Mouse (Mus musculus): ENCODE data around the gene Ccdc86. TPM values are rescaled to one million over a fixed set of nuclear protein-coding genes. Genes with fewer than 3 reads are reported as not detected.

The Ccdc86 gene
- total RNA-seq, 2 experiments from 2014 or later = 16.8 to 18.4 TPM

GRCm38 (mm10) chr19:10909087-10909721, 39.9 kb downstream of the Ccdc86 start:
- DNase-seq = no peak

- DNase-seq = peak; percentile 59 to 70
Observed at GRCm38 (mm10) chr19:10907891-10908290, 41.2 kb downstream of the Ccdc86 start.

DNA sequence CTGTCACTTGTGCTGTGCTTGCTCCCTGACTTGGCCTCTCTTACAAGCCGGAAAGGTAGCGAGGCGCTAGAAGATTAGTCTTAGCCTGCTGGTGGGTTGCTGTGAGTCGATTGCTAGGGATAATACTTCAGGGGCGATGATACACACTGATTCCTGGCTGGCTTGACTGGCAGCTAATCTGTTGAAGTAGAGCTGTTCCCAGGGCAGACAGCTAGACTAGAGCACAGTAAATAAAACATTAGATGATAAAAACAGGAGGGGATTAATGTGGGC, 43.4 kb downstream of the Ccdc86 start:
- no peak for DNase-seq

GRCm38 (mm10) chr19:10904927-10905727, 43.9 kb downstream of the Ccdc86 start:
- DNase-seq = peak; percentile 86 to 89

GRCm38 (mm10) chr19:10904512-10904911, 44.6 kb downstream of the Ccdc86 start:
- DNase-seq = no peak

DNA sequence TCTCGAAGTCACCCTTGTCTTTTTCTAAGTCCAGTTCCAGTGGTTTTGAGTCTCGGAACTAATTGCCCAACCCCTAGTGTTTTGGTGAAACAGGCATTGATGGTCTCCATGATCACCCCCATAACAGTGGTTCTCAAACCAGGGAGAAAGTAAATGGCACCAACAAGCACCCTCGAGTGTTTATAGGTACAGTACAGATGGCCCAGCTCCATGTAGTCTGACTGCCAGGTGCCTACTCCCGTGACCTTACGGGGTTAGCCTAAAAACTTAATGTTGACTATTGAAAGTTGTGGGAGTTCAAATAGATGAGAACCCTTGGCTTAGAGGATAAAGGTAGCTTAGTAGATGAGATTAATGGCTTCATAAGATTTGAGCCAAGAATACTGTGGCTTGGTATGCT, 48.0 kb downstream of the Ccdc86 start:
- DNase-seq = no peak

DNA sequence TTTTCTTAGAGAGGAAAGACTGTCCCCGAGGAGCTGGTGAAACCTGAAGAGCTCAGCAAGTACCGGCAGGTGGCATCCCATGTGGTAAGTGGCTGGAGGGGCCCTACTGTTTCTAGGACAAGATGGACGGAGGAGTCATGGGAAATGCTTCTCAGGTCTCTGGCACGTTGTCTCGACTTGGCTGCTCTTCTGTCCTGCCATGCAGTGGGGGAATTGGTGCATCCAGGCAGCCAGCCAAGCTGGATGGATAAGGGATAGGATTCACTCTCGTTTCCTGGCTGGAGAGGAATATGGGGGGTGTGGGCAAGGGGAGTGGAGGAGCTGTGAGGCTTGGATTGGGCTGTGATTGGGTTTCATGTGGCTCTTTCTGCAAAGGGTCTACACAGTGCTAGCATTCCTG, 48.8 kb downstream of the Ccdc86 start:
- no peak for DNase-seq

DNA sequence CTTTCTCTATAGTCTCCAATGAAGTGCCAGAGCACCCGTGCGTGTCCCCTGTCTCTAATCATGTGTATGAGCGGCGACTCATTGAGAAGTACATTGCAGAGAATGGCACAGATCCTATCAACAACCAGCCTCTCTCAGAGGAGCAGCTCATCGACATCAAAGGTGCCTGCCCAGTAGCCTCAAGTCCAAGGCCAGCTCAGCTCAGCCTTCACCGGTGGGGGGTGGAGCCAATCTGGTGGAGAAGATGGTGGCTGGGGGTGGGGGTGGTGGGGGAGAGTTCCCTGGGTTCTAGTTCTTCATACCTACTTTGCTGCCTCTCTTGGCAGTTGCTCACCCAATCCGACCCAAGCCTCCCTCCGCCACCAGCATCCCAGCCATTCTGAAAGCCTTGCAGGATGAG, 51.6 kb downstream of the Ccdc86 start:
- peak; percentile 51 to 66 for DNase-seq

- no peak for DNase-seq
Observed at GRCm38 (mm10) chr19:10896849-10897248, 52.2 kb downstream of the Ccdc86 start.

DNA sequence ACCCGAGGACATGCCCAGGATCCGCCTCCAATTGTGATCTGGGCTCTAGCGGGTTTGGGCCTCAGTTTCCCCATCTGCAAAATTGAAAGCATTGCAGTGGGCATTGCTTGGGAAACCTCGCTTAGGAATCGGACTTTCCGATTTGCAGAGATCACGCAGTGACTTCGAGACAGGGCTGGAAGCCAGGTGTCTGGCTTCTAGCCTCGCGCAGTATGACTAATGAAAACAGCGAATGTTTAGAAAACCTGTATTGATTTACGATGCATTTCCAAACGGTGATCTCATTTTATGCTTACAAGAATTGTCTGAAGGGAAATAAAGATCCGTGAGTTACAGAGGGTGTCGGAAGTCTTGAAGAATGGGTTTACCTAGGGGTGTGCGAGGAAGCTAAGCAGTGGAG, 53.4 kb downstream of the Ccdc86 start:
- peak; percentile 55 to 61 for DNase-seq

DNA sequence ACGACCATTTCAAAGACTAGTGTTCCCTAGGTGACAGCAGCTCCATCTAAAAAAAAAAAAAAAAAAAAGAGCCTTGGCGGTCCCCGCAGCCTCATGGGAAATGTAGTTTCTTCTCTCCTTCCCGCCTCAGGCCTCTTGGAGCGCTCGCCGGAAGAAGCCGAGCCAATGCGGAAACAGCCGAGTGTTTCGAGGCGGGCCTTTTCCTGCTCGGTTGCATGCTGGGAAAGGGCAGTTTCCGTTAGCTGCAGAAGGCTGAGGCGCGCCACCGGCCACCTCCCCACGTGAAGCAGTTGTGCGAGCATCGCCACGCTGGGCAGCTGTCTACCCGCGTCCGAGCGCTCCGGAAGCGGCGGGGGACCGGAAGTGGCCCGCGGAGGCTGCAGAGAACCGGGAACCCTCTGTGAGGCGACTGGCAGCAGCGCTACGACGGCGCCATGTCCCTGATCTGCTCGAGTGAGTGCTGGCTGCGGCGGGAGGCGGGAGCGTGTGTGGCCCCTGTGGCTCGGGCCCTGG, 54.0 kb downstream of the Ccdc86 start, which contains the start of gene Prpf19:
Prpf19 (plus strand) TSS at position 216 of the 513 bp plus-strand sequence.
- peak; percentile 97 for DNase-seq

- no peak for DNase-seq
Observed at GRCm38 (mm10) chr19:10892201-10892600, 56.9 kb downstream of the Ccdc86 start.

Other genes starting within 250 kb of the Ccdc86 start
- gene Cd5, start 210.3 kb downstream of the Ccdc86 start, total RNA-seq (2021) = under 1 TPM in 1 of 2 experiments, not detected in 1; 0.20 TPM
- under 1 TPM in 1 of 2 experiments, not detected in 1; 0.17 TPM for gene Cd6, start 119.2 kb downstream of the Ccdc86 start, total RNA-seq (2021)
- gene Slc15a3, start 109.5 kb downstream of the Ccdc86 start, total RNA-seq (2021) = 1 to 10 TPM; 3.2 to 4.0 TPM
- gene Tmem132a, start 79.3 kb downstream of the Ccdc86 start, total RNA-seq (2021) = 10 to 100 TPM; 34.5 to 36.1 TPM
- 100 to 1,000 TPM; 132 to 167 TPM for gene Tmem109, start 67.3 kb downstream of the Ccdc86 start, total RNA-seq (2021)
- gene Prpf19, start 54.0 kb downstream of the Ccdc86 start, total RNA-seq (2021) = 100 to 1,000 TPM; 122 to 188 TPM
- gene Zp1, start 28.6 kb downstream of the Ccdc86 start, total RNA-seq (2021) = not detected
- not detected for gene Ptgdr2, start 12.1 kb downstream of the Ccdc86 start, total RNA-seq (2021)
- 10 to 100 TPM in 1 of 2 experiments, under 1 TPM in 1; 0.73 to 23.5 TPM for gene Ms4a10, start 25.4 kb upstream of the Ccdc86 start, total RNA-seq (2021)
- not detected for gene Ms4a15, start 44.0 kb upstream of the Ccdc86 start, total RNA-seq (2021)
- not detected for gene Ms4a18, start 68.8 kb upstream of the Ccdc86 start, total RNA-seq (2021)
- 1 to 10 TPM; 1.4 to 3.9 TPM for gene Ms4a8a, start 131.8 kb upstream of the Ccdc86 start, total RNA-seq (2021)
- gene 1700017D01Rik, start 181.6 kb upstream of the Ccdc86 start, total RNA-seq (2021) = not detected
- not detected for gene 1700025F22Rik, start 216.1 kb upstream of the Ccdc86 start, total RNA-seq (2021)
- not detected for gene Ms4a13, start 247.5 kb upstream of the Ccdc86 start, total RNA-seq (2021)